Mouse (Mus musculus) megakaryocyte progenitor cell, adult 5-6 weeks (primary cell): ENCODE measurements around the gene Podxl. TPM values are rescaled to one million over a fixed set of nuclear protein-coding genes. Genes with fewer than 3 reads are reported as not detected.

Source experiments
- ATAC-seq: replicated peaks from 2 replicates; pipeline ENCODE4 v1.8.0; 2016; ENCODE audit warnings: mild to moderate bottlenecking, moderate TSS enrichment, inconsistent platforms; ENCODE audit not compliant: poor library complexity
- total RNA-seq, 2 experiments: library from RNA; stranded (forward) in 1 of 2; stranded (reverse) in 1 of 2; fragments of 157-497, 149-512 nt in 1 of 2; fragments of 200-1000 nt in 1 of 2; gene quantifications; 2 replicates each; pipeline versions ENCODE4 v1.2.3 to v1.2.4; 2015 to 2017

The Podxl gene
- total RNA-seq (2015): 0.07 and 0.25 TPM in 2 replicates
- total RNA-seq (2017): 0.04 and 0.34 TPM in 2 replicates

- peak; percentile 70 for ATAC-seq
Measured at GRCm38 (mm10) chr6:31563235-31564181, at the start of gene Podxl. Podxl (minus strand) TSS chr6:31563981.

GRCm38 (mm10) chr6:31612560-31613270 is 48.9 kb upstream of the Podxl start:
- peak; percentile 59 for ATAC-seq

GRCm38 (mm10) chr6:31606429-31606828 is 42.6 kb upstream of the Podxl start:
- ATAC-seq: no peak

- ATAC-seq: no peak
Measured at GRCm38 (mm10) chr6:31604629-31605265, 41.0 kb upstream of the Podxl start.

GRCm38 (mm10) chr6:31602489-31602888 is 38.7 kb upstream of the Podxl start:
- peak; percentile 68 for ATAC-seq

GRCm38 (mm10) chr6:31601131-31601530 is 37.4 kb upstream of the Podxl start:
- ATAC-seq: no peak

- ATAC-seq: no peak
Measured at GRCm38 (mm10) chr6:31599863-31600262, 36.1 kb upstream of the Podxl start.

- peak; percentile 67 for ATAC-seq
Measured at GRCm38 (mm10) chr6:31598349-31598911, 34.6 kb upstream of the Podxl start.

GRCm38 (mm10) chr6:31597136-31597460 is 33.3 kb upstream of the Podxl start:
- no peak for ATAC-seq

GRCm38 (mm10) chr6:31596346-31597135 is 32.8 kb upstream of the Podxl start:
- no peak for ATAC-seq

GRCm38 (mm10) chr6:31592579-31593238 is 28.9 kb upstream of the Podxl start:
- ATAC-seq: no peak

GRCm38 (mm10) chr6:31592128-31592527 is 28.3 kb upstream of the Podxl start:
- ATAC-seq: peak; percentile 42

GRCm38 (mm10) chr6:31591676-31592075 is 27.9 kb upstream of the Podxl start:
- ATAC-seq: no peak

- no peak for ATAC-seq
Measured at GRCm38 (mm10) chr6:31590754-31591153, 27.0 kb upstream of the Podxl start.

- ATAC-seq: no peak
Measured at GRCm38 (mm10) chr6:31589268-31589667, 25.5 kb upstream of the Podxl start.

- no peak for ATAC-seq
Measured at GRCm38 (mm10) chr6:31587655-31588054, 23.9 kb upstream of the Podxl start.

- peak; percentile 52 for ATAC-seq
Measured at GRCm38 (mm10) chr6:31586127-31586526, 22.3 kb upstream of the Podxl start.

GRCm38 (mm10) chr6:31576151-31576550 is 12.4 kb upstream of the Podxl start:
- ATAC-seq: no peak

- no peak for ATAC-seq
Measured at GRCm38 (mm10) chr6:31575063-31575462, 11.3 kb upstream of the Podxl start.

- ATAC-seq: no peak
Measured at GRCm38 (mm10) chr6:31571459-31571858, 7.7 kb upstream of the Podxl start.
